Mouse (Mus musculus) liver, adult (tissue): ENCODE results near the gene Aoah.

Source experiments
- GATA4 ChIP-seq: IDR thresholded peaks from 2 replicates; pipeline ENCODE4 v1.6.1; 2014; ENCODE audit warnings: mild to moderate bottlenecking, low read length; ENCODE audit not compliant: insufficient replicate concordance

Gene Aoah

DNA sequence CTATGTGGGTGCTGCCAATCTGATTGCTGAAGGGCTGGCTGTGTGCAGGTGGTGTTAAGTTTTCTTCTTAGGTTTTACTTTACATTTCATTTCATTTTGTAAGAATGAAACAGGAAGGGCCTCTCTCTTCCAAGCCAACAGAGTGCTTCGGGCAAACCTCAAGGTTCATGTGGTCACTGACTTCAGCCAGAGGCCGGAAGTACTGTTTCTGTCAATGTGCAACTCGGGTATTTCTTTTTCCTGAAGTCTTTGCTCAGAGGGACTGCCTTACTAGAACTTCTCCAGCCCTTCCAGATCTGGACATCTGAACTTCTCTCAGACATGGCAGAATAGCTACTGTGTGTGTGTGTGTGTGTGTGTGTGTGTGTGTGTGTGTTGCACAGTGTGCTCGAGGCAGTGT lies at the start of gene Aoah:
Gene Aoah (plus strand): TSS at position 213 of the 400 bp plus-strand sequence.
- no peak for TF ChIP-seq GATA4

- no peak for TF ChIP-seq GATA4
Measured at GRCm38 (mm10) chr13:20754843-20755242, 39.1 kb upstream of the Aoah start.

GRCm38 (mm10) chr13:20783648-20784047 lies 10.3 kb upstream of the Aoah start:
- TF ChIP-seq GATA4 = no peak

- no peak for TF ChIP-seq GATA4
Measured at GRCm38 (mm10) chr13:20784060-20784459, 9.9 kb upstream of the Aoah start.

- no peak for TF ChIP-seq GATA4
Measured at GRCm38 (mm10) chr13:20785960-20786359, 8.0 kb upstream of the Aoah start.

DNA sequence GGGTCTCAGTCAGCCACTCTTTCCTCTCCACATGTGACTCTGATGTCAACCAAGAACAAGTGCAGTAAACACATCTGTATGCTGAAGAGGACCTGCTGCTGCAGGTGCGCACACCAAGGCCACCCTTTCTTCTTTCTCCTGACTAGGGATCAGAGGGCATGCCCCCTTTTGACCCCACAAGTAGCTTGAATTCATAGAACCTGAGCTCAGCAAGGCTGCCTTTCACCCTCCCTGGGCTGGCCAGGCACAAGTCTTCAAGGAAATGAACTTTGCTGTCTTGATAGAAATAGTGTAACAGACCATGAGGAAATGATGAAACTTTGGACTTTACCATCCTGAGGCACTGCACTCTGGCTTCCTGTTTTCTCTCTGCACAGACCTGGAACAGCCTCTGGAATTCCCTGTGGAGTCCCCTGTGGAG lies 7.1 kb upstream of the Aoah start:
- no peak for TF ChIP-seq GATA4

DNA sequence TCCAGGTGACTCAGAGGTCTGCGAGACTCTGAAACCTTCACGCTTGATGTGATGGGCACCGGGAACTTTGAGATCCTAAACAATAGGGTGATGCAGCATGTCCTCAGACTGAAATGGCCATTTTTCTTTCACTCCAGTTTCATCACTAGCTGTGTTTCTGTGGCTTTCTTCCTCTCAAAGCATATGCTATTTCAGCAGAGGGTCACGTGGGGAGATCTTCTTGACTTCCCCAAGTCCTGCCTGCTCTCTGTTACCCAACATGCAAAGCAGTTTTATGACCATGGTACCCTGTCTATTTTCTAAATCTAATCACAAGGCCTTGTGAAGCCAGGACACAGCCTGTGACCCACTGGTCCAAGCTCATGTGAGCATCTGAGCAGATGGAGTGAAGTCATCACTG lies 6.0 kb upstream of the Aoah start:
- no peak for TF ChIP-seq GATA4

- no peak for TF ChIP-seq GATA4
Measured at GRCm38 (mm10) chr13:20796651-20797050, 2.7 kb downstream of the Aoah start.

GRCm38 (mm10) chr13:20798536-20798935 lies 4.6 kb downstream of the Aoah start:
- TF ChIP-seq GATA4 = no peak

DNA sequence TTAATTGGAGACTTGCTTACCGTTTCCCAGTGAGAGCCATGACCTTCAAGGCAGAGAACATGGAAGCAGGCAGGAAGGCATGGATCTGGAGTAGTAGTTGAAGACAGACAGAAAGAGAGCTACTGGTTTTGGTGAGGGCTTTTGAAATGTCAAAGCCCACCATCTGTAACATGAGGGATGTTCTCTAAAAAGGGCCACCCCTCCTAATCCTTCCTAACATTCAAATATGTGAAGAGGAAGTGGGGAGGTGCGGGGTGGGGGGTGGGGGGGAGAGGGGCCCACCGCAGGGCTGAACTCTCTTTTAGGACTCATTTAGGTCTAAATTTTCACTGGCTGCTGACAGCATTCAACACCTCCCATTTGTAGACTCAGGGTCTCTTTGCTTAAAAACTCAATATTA lies 5.9 kb downstream of the Aoah start:
- TF ChIP-seq GATA4 = no peak

GRCm38 (mm10) chr13:20800569-20800968 lies 6.7 kb downstream of the Aoah start:
- TF ChIP-seq GATA4 = no peak

GRCm38 (mm10) chr13:20811782-20812406 lies 18.0 kb downstream of the Aoah start:
- TF ChIP-seq GATA4 = no peak

DNA sequence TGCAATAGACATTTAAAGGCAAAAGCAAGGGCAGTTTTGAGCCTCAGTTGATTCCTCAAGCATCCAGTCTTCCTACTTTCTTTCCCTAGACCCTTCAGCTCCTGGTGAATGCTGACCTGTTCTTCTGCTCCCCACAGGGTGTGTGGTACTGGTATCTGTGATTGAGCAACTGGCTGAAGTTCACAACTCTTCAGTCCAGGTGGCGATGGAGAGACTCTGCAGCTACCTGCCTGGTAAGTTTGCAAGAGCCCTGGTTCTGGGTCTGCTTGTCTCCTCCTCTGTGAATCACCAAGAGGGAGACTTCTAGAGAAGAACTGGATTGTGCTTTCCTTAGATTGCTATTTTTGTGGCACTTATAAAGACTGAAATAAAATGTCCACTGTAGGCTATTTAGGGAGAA lies 22.5 kb downstream of the Aoah start:
- TF ChIP-seq GATA4 = no peak

- no peak for TF ChIP-seq GATA4
Measured at GRCm38 (mm10) chr13:20820712-20821328, 26.9 kb downstream of the Aoah start.

GRCm38 (mm10) chr13:20828728-20829127 lies 34.8 kb downstream of the Aoah start:
- no peak for TF ChIP-seq GATA4

- no peak for TF ChIP-seq GATA4
Measured at GRCm38 (mm10) chr13:20829181-20829900, 35.4 kb downstream of the Aoah start.

DNA sequence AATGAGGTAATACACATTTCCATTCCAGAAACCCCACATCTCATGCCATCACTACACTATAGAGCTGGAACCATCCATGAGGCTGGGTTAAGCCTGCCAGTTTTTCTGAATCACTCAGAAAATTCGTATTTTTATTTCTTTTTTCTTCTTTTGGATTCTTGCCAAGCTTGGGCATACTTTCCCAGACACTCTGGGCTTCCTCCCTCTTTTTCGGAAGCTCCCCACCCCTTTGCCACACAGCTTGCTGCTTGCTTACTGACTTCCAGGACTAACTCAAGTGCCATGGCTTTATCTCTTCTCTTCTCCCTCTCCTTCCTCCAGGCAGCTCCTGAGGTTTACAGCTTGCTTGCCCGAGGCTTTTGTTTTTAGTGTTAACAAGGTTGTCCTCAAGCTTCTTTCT lies 62.0 kb downstream of the Aoah start:
- no peak for TF ChIP-seq GATA4

DNA sequence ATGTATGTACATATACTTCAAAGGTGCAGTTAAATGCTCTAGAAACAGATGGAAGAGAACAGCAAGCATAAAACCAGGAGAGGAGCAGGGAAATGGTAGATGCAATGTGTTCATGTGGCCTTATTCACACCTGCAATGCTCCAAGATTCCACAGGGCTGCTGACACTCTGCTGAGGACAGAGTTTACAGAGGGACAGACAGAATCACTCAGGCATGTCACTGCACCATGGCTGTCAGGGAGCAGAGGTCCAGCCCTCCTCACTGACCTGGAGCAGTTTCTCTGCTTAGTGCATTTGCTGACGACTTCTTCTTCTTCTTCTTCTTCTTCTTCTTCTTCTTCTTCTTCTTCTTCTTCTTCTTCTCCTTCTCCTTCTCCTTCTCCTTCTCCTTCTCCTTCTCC lies 105.5 kb downstream of the Aoah start:
- no peak for TF ChIP-seq GATA4
